Mouse (Mus musculus) kidney, postnatal 36 days (tissue): ENCODE results near the gene Tsen15.

ENCODE experiments used
- DNase-seq, 2 experiments: peaks; one replicate each; pipeline ENCODE4 v3.0.0; 2021 to 2022; ENCODE audit warnings: mixed read lengths in 2 of 2

Gene Tsen15

GRCm38 (mm10) chr1:152386188-152386835 is at the start of gene Tsen15:
TSS of gene Tsen15 (minus strand) at chr1:152386688.
- DNase-seq, result peak; percentile 94 to 96

- DNase-seq, result peak; percentile 42 to 57
Observed at GRCm38 (mm10) chr1:152434166-152434565, 47.7 kb upstream of the Tsen15 start.

GRCm38 (mm10) chr1:152429805-152430204 is 43.3 kb upstream of the Tsen15 start:
- DNase-seq, result no peak

GRCm38 (mm10) chr1:152427912-152428581 is 41.6 kb upstream of the Tsen15 start:
- DNase-seq, result no peak

GRCm38 (mm10) chr1:152423052-152423451 is 36.6 kb upstream of the Tsen15 start:
- no peak for DNase-seq

- no peak for DNase-seq
Observed at GRCm38 (mm10) chr1:152422295-152422694, 35.8 kb upstream of the Tsen15 start.

GRCm38 (mm10) chr1:152417602-152418001 is 31.1 kb upstream of the Tsen15 start:
- peak in 1 of 2 experiments; percentile 14 for DNase-seq

GRCm38 (mm10) chr1:152416306-152416904 is 29.9 kb upstream of the Tsen15 start:
- no peak for DNase-seq

- DNase-seq, result no peak
Observed at GRCm38 (mm10) chr1:152414451-152414850, 28.0 kb upstream of the Tsen15 start.

- DNase-seq, result no peak
Observed at GRCm38 (mm10) chr1:152413961-152414360, 27.5 kb upstream of the Tsen15 start.

GRCm38 (mm10) chr1:152413116-152413515 is 26.6 kb upstream of the Tsen15 start:
- DNase-seq, result no peak

GRCm38 (mm10) chr1:152410657-152411056 is 24.2 kb upstream of the Tsen15 start:
- DNase-seq, result no peak

GRCm38 (mm10) chr1:152409356-152409755 is 22.9 kb upstream of the Tsen15 start:
- DNase-seq, result peak in 1 of 2 experiments; percentile 40

- DNase-seq, result peak in 1 of 2 experiments; percentile 12
Observed at GRCm38 (mm10) chr1:152407021-152407946, 20.8 kb upstream of the Tsen15 start.

- DNase-seq, result peak in 1 of 2 experiments; percentile 33
Observed at GRCm38 (mm10) chr1:152400556-152401540, 14.4 kb upstream of the Tsen15 start.

- DNase-seq, result peak; percentile 72 to 77
Observed at GRCm38 (mm10) chr1:152399790-152400555, 13.5 kb upstream of the Tsen15 start, which contains the start of gene Colgalt2. TSS of gene Colgalt2 (plus strand) at chr1:152399830.

- no peak for DNase-seq
Observed at GRCm38 (mm10) chr1:152398708-152399107, 12.2 kb upstream of the Tsen15 start.

GRCm38 (mm10) chr1:152394956-152395515 is 8.5 kb upstream of the Tsen15 start:
- peak in 1 of 2 experiments; percentile 55 for DNase-seq

GRCm38 (mm10) chr1:152394137-152394536 is 7.6 kb upstream of the Tsen15 start:
- no peak for DNase-seq

GRCm38 (mm10) chr1:152389271-152389670 is 2.8 kb upstream of the Tsen15 start:
- peak in 1 of 2 experiments; percentile 47 for DNase-seq
